Mouse (Mus musculus) limb, embryonic 10.5 days (tissue): ENCODE data around the gene Mettl24. TPM values are rescaled to one million over a fixed set of nuclear protein-coding genes. Genes with fewer than 3 reads are reported as not detected.

Experiments used
- DNase-seq: peaks from one replicate; pipeline ENCODE4 v3.0.0-alpha.2; 2017; ENCODE audit warnings: low spot score
- H3K27ac ChIP-seq: fragments of 300-500 bp; sonication (generic); 2 replicates; pipeline ENCODE4 v1.5.1; 2016; ENCODE audit warnings: mild to moderate bottlenecking
- H3K27me3 ChIP-seq: fragments of 300-500 bp; sonication (generic); 2 replicates; pipeline ENCODE4 v1.6.1; 2016; ENCODE audit warnings: low read depth, mild to moderate bottlenecking; ENCODE audit not compliant: poor library complexity, severe bottlenecking
- H3K36me3 ChIP-seq: fragments of 300-500 bp; sonication (generic); 2 replicates; pipeline ENCODE4 v1.6.1; 2016; ENCODE audit warnings: mild to moderate bottlenecking, moderate library complexity
- H3K4me1 ChIP-seq: fragments of 300-500 bp; sonication (generic); 2 replicates; pipeline ENCODE4 v1.6.1; 2016
- H3K4me3 ChIP-seq: fragments of 300-500 bp; sonication (generic); 2 replicates; pipeline ENCODE4 v1.5.1; 2016; ENCODE audit warnings: mild to moderate bottlenecking, moderate library complexity
- H3K9me3 ChIP-seq: fragments of 300-500 bp; sonication (generic); replicated peaks from 2 replicates; pipeline ENCODE4 v1.6.1; 2016; ENCODE audit warnings: mild to moderate bottlenecking
- whole genome bisulfite sequencing: fragments of 180-500 bp; shearing (Covaris S2); methylation state at CpG from one replicate; pipeline ENCODE4 v1.1.7; 2016; 5-methylcytosine and 5-hydroxymethylcytosine counted together
- polyA plus RNA-seq: library from polyadenylated mRNA; unstranded; fragments of >200 nt; fragmentation: Nextera tagmentation; extraction: Ambion mirVana; gene quantifications from 2 replicates; pipeline ENCODE4 v1.2.1, GENCODE M21; 2016

The Mettl24 gene
- polyA plus RNA-seq, 1 experiment from 2014 or later = 1.6 TPM

DNA sequence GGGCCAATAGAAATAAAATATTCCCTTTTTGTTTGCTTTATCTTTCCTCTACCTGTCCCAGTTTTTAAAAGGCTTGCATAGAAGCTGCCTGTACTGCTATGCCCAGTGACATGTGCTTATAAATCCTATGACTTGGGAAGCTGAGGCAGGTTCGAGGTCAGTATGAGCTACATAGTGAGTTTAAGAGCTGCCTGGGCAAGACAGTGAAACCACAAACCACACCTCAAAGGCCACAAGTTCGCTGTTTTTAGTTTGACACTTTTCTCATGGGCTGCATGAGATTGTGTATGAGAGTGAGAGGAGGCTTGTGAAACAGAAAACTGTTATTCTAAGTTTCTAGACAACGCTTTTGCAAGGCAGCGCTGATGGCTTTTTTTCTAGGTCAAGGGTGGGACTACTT is 42.4 kb downstream of the Mettl24 start:
- peak; percentile 26 for DNase-seq
- 84% methylated on average over 4 of the region's 4 CpGs for WGBS
- Histone ChIP-seq H3K27ac (0 out of 2 replicates have a peak overlapping the region, but pooled peaks have one; percentile 0), H3K27me3 (no peaks in the 10 kb centered on the region), H3K36me3 (no peaks in the 10 kb centered on the region), H3K4me3 (no peak overlapping the region), H3K9me3 (no peaks in the 10 kb centered on the region), H3K4me1 (peaks cover 56% of the 10 kb centered on the region)

DNA sequence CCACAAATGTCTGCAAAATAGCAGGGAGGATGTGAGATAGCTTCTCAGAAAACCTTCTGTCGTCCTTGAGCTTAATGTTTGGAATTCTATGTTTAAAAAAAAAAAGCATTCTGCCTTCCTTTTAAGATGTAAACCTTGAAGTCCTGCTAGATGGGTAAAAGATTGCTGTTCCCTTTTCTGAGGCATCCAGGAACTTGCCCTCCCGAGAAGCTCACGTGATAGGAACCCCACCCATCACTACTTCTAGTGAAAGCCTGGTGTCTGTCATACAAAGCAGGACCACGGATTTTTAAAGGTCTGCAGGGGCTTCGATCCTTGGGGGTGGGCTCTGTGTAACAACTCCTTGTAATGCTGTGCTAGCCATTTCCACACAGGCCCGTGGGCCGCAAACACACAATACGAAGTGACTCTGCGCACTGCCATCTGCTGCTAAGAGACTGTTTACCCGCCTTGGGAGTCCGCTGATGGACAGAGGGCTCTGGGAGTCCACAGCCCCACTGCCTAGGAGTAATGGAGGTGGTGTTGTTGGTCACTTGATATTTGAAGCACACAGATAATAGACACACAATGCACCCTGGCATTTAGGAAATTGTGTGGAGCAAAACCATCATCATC is 43.3 kb downstream of the Mettl24 start:
- peak; percentile 31 for DNase-seq
- H3K4me1 ChIP-seq = peaks cover 49% of the 10 kb centered on the region
- 72% methylated on average over 11 of the region's 11 CpGs for WGBS
- no peaks in the 10 kb centered on the region for H3K9me3 ChIP-seq
- H3K27ac ChIP-seq = peak overlapping the region; percentile 30; the same call in 1 of the 2 replicates
- H3K4me3 ChIP-seq = no peak overlapping the region
- no peaks in the 10 kb centered on the region for H3K27me3 ChIP-seq
- no peaks in the 10 kb centered on the region for H3K36me3 ChIP-seq

DNA sequence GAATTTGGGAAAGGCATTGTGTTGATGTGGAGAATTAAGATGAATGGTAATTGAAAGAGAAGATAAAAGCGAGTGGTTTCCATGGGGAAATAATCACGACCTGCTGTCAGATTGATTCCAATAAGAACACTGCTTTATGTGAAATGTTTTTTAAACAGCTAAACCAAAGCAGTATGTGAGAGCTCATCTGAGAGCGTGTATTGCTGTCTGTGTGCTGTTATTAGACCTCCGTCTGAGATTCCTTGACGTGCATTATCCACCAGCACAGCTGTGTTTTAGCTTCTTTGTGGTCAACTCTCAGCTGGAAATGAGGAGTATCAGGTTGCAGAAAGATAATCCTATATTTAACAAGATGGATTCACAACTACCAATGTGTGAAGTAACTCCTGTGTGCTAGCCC is 43.9 kb downstream of the Mettl24 start:
- H3K4me1 ChIP-seq = peaks cover 46% of the 10 kb centered on the region
- 33% methylated on average over 5 of the region's 5 CpGs for WGBS
- H3K27me3 ChIP-seq = no peaks in the 10 kb centered on the region
- H3K4me3 ChIP-seq = no peak overlapping the region
- H3K9me3 ChIP-seq = no peaks in the 10 kb centered on the region
- DNase-seq = peak; percentile 29
- H3K27ac ChIP-seq = no peak overlapping the region
- no peaks in the 10 kb centered on the region for H3K36me3 ChIP-seq

DNA sequence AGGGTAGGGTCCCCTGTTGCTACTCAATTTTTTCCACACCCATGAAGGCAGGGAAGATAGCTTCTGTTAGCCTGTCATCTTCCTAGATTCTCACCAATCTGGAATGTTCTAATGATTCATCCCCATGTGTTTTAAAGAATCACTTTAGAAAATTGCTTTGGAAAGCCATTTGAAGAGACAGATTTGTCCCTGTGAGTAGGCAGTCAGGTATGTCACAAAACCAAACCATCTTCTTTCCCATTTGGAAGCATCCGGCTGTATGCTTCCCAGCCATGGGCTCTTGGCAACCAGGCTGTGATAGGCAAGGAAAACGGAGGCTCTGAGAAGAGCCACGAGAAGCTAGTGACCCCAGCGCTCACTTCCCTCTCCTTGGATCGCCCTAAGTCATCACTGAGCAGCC is 47.1 kb downstream of the Mettl24 start:
- H3K27ac ChIP-seq = no peak overlapping the region
- no peaks in the 10 kb centered on the region for H3K9me3 ChIP-seq
- H3K4me1 ChIP-seq = peaks cover 27% of the 10 kb centered on the region
- no peaks in the 10 kb centered on the region for H3K27me3 ChIP-seq
- no peaks in the 10 kb centered on the region for H3K36me3 ChIP-seq
- no peak overlapping the region for H3K4me3 ChIP-seq
- no peak for DNase-seq
- 81% methylated on average over 5 of the region's 5 CpGs for WGBS

DNA sequence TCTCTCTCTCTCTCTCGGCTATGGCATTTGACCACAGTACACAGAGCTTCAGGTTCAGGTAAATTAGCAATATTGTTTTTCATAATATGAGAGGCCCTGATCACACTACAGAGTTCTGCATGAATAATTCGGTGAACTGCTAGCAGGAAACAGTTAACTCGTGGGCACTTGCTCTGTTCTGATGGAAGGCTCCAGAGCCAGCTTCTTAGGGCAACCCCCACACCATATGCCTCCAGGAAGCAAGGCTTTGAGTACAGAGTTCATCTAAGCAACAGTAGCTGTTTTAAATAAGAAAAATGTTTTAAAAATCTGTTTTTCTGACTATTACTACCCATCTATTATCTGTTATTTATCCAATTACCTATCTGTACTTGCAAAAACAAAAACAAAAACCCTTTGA is 50.2 kb downstream of the Mettl24 start:
- Histone ChIP-seq H3K27me3 (no peaks in the 10 kb centered on the region), H3K36me3 (no peaks in the 10 kb centered on the region), H3K4me3 (no peak overlapping the region), H3K9me3 (no peaks in the 10 kb centered on the region), H3K4me1 (peaks cover 16% of the 10 kb centered on the region), H3K27ac (no peak overlapping the region)
- WGBS = 61% methylated on average over 3 of the region's 3 CpGs
- no peak for DNase-seq

DNA sequence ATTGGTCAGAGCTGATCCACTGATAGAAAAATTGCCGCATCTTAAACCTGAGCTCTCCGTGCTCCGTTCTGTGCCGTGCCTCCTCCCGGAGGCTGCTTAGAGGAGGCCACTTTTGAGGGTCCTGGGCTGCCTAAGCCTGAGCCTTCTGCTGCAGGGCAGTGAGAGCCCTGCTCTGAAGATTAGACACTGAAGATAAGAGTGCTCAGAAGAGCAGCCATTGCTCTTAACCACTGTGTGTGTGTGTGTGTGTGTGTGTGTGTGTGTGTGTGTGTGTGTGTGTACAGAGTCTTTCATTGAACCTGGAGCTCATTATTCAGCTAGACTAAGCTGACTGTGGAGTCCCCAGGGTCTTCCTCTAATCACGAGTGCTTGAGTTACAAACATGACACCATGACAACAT is 53.1 kb downstream of the Mettl24 start:
- WGBS = 86% methylated on average over 6 of the region's 6 CpGs
- DNase-seq = no peak

DNA sequence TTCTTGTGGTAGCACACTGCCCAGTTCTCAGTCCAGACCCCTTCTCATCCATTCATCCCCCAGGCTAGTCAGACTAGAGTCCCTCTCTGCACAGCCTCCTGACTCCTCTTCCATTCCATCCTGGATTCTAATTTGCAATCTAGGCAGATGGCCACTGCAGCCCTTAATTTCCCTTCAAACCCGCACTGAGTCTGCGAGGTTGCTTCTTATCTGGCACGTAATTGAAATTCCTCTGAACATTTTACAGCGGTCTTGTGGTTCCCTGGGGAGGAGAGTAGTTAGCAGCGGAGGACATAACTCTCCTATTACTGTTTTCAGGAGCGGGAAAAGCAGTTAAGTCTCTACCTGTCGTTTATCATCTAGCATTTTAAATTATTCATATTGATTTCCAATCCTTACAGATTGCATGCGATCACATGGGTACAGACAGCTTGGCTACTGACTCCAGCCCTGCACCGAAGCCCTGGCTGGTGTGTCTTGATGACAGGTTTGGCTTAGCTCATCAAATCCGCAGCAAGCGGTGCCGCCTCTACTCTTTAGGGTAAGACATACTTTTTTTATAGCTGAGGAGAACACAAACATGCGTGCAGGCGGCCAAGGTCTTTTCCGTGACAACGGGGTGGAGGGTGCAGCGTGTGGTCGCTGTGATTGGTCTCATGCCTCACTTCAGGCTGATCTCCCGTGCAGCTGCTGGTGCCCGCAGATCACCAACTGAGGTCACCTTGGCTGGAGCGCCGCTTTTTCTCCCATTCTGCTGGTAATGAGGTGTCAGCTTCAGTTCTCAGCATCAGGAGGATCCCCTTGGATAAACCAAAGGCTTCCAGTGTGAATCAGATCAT is 54.4 kb downstream of the Mettl24 start:
- H3K36me3 ChIP-seq = no peaks in the 10 kb centered on the region
- DNase-seq = no peak
- 65% methylated on average over 22 of the region's 22 CpGs for WGBS
- H3K27ac ChIP-seq = no peak overlapping the region
- no peak overlapping the region for H3K4me3 ChIP-seq
- no peaks in the 10 kb centered on the region for H3K9me3 ChIP-seq
- peaks cover 18% of the 10 kb centered on the region for H3K4me1 ChIP-seq
- H3K27me3 ChIP-seq = no peaks in the 10 kb centered on the region

More for the DNA sequence above, 53.1 kb downstream of the Mettl24 start:
- Histone ChIP-seq H3K27me3 (no peaks in the 10 kb centered on the region), H3K27ac (no peak overlapping the region), H3K9me3 (no peaks in the 10 kb centered on the region), H3K4me1 (peaks cover 18% of the 10 kb centered on the region), H3K36me3 (no peaks in the 10 kb centered on the region), H3K4me3 (no peak overlapping the region)

DNA sequence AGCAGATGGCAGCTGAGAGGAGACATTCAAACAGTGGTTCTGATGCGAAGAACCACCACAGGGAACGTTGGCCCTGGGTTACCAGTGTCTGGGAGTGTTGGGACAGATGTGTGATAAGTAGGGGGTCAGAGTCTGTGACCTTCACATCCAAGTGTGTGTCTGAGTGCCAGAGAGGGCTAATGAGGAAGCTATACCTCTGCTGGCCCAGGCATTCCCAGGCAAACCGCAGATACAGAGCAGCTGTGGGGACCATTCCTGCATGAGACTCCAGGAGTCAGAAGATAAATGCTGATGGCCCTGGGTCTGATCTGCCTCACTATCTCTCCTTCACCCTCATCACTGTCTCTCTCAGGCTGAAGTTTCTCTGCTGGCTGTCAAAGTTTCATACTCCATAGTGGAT is 57.6 kb downstream of the Mettl24 start:
- WGBS = 31% methylated on average over 3 of the region's 3 CpGs
- DNase-seq = no peak
- Histone ChIP-seq H3K4me3 (no peak overlapping the region), H3K27ac (no peak overlapping the region), H3K9me3 (no peaks in the 10 kb centered on the region), H3K27me3 (no peaks in the 10 kb centered on the region), H3K4me1 (peaks cover 18% of the 10 kb centered on the region), H3K36me3 (no peaks in the 10 kb centered on the region)

DNA sequence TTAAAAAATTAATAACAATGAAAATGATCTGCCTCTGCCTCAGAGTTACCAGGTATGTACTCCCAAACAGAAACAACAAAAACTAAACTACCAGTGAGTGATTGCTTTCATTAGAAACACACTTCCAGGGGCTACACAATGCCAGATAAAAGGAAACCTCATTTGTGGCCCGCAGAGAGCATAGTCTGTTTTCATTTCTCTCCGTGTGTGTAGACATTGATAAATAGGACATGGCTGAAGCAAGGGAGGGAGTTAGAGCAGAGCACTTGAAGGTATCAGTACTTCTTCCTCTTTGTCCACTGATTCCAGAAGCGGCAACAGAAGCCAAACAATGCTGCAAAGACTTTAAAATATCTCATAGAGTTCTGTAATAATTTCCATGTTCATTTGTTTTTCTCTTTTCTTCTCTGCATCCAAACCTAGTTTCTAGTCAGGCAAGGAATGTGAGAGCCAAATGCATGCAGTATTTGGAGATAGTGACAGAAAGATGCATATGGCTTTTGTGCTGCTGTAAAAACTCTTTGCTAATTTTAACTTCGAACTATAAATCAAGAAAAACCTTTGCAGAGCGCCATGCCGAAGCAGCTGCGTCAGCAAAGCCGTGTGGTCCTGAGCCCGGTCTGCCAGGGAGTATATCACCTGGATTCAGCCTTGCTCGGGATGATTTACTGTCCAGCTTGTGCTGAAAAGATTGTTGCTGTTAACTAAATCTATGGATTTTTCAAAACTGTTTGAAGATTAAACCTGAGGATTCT is 67.4 kb downstream of the Mettl24 start:
- Histone ChIP-seq H3K27me3 (no peaks in the 10 kb centered on the region), H3K4me3 (peak overlapping the region; percentile 26; the same call in 1 of the 2 replicates), H3K9me3 (no peaks in the 10 kb centered on the region), H3K27ac (peak overlapping the region; percentile 69), H3K4me1 (peaks cover 34% of the 10 kb centered on the region), H3K36me3 (no peaks in the 10 kb centered on the region)
- DNase-seq = peak; percentile 35
- 31% methylated on average over 10 of the region's 10 CpGs for WGBS

DNA sequence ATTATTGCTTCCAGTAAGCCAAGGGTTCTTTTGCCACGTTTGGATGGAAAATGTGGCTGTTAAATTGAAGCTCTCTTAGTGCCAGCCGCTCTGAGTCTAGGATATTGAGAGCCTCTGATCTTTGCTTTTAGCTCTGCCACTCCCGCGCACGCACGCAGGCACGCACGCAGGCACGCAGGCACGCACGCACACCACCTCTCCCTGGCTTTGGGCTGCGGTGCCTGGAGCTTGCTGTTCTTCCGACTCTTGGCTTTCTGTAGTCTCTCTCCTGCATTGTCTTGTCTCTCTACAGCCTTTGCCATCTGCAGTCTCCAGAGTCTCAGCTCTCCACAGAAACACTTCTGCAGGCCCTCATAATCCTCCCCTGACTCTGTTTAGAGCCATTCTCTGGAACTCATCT is 68.1 kb downstream of the Mettl24 start:
- H3K9me3 ChIP-seq = no peaks in the 10 kb centered on the region
- no peaks in the 10 kb centered on the region for H3K36me3 ChIP-seq
- peak overlapping the region; percentile 26; the same call in 1 of the 2 replicates for H3K4me3 ChIP-seq
- peaks cover 34% of the 10 kb centered on the region for H3K4me1 ChIP-seq
- DNase-seq = peak; percentile 46
- H3K27ac ChIP-seq = peak overlapping the region; percentile 69
- no peaks in the 10 kb centered on the region for H3K27me3 ChIP-seq
- 69% methylated on average over 13 of the region's 13 CpGs for WGBS

DNA sequence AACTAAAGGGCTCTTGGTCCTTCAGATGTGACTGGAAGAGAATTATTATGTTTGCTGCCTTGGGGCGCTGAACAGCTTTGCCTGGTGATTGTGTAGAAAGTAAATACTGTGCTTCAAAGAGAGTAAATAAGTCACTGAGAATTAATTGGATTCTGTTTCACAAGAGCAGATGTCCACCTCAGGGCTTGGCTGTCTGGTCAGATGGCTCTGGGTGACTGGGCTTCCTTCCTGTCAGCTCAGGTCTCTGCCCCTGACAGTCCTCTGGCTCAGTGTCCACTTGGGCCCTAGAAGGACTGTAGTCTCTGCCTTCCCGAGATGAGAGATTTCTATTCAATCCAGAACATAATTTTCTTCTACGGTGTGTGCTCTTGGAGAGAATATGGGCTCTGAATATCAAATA is 70.0 kb downstream of the Mettl24 start:
- Histone ChIP-seq H3K27me3 (no peaks in the 10 kb centered on the region), H3K9me3 (no peaks in the 10 kb centered on the region), H3K4me1 (peaks cover 35% of the 10 kb centered on the region), H3K27ac (no peak overlapping the region), H3K36me3 (no peaks in the 10 kb centered on the region), H3K4me3 (no peak overlapping the region)
- peak; percentile 26 for DNase-seq
- 64% methylated on average over 3 of the region's 3 CpGs for WGBS

DNA sequence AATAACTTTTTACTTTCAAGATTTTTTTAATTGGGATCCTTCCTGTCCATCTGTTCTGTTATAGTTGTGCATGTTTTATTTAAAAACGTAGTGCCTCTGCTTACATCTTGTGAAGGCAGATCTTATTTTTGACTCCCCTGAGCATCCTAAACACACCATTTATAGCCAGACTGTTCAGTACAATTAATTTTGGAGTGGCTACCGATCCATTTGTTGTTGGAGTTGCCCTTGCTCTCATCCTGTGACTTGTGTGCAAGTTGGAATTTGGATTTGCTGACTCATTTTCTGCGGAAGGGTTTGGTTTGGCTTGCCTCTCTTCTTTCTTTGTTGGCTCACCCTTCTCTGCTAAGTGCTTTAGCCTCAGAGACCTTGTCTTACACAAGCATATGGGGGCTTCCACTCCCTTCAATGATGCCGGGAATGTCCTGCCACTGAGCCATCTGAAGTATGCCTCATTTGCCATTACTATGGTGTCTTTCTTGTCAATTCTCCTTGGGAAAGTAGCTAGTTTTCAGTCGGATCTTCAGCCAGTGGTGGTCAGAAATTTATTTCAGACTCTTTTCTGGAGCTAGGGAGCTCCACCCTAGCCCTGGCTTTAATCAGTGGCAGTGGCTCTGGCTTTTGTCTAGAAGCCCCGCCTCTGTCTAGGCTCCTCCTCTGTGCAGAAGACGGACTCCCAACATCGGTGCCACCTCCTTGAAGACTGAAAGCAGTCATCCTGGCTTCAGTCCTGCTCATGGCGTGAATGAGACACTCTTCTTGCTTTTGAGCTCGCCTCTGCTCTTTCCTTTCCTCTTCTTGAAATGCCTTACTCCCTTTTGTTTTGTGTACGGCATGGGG is 75.3 kb downstream of the Mettl24 start:
- Histone ChIP-seq H3K9me3 (no peaks in the 10 kb centered on the region), H3K4me3 (no peak overlapping the region), H3K27me3 (no peaks in the 10 kb centered on the region), H3K4me1 (peaks cover 32% of the 10 kb centered on the region), H3K27ac (peak overlapping the region; percentile 61), H3K36me3 (no peaks in the 10 kb centered on the region)
- DNase-seq = peak; percentile 43
- 64% methylated on average over 11 of the region's 11 CpGs for WGBS
